Mouse (Mus musculus): ENCODE measurements around the gene Mllt3. TPM values are rescaled to one million over a fixed set of nuclear protein-coding genes. Genes with fewer than 3 reads are reported as not detected.
"Not testable (repeated sequence)": the region's sequence is repeated elsewhere in the genome, so short reads cannot be mapped to it uniquely, and the experiment has no call there.

Gene Mllt3
- total RNA-seq, 2 experiments from 2014 or later = 23.0 to 24.9 TPM

GRCm38 (mm10) chr4:88012774-88013173 lies 20.4 kb downstream of the Mllt3 start:
- DNase-seq = no peak

GRCm38 (mm10) chr4:88011870-88012572 lies 21.1 kb downstream of the Mllt3 start:
- no peak for DNase-seq

GRCm38 (mm10) chr4:88010441-88010840 lies 22.7 kb downstream of the Mllt3 start:
- no peak for DNase-seq

- no peak for DNase-seq
Observed at GRCm38 (mm10) chr4:88005801-88006200, 27.4 kb downstream of the Mllt3 start.

GRCm38 (mm10) chr4:88003159-88003948 lies 29.8 kb downstream of the Mllt3 start:
- DNase-seq = no peak

GRCm38 (mm10) chr4:87991710-87992109 lies 41.5 kb downstream of the Mllt3 start:
- DNase-seq = no peak

GRCm38 (mm10) chr4:87990940-87991339 lies 42.2 kb downstream of the Mllt3 start:
- no peak for DNase-seq

GRCm38 (mm10) chr4:87985281-87985680 lies 47.9 kb downstream of the Mllt3 start:
- DNase-seq = peak in 1 of 2 experiments; percentile 23

- peak; percentile 56 to 65 for DNase-seq
Observed at GRCm38 (mm10) chr4:87984589-87984988, 48.6 kb downstream of the Mllt3 start.

- DNase-seq = no peak
Observed at GRCm38 (mm10) chr4:87984091-87984490, 49.1 kb downstream of the Mllt3 start.

- no peak for DNase-seq
Observed at GRCm38 (mm10) chr4:87982578-87982977, 50.6 kb downstream of the Mllt3 start.

GRCm38 (mm10) chr4:87977820-87978448 lies 55.2 kb downstream of the Mllt3 start:
- DNase-seq = no peak

- no peak for DNase-seq
Observed at GRCm38 (mm10) chr4:87965836-87966235, 67.3 kb downstream of the Mllt3 start.

GRCm38 (mm10) chr4:87964890-87965289 lies 68.3 kb downstream of the Mllt3 start:
- not testable (repeated sequence) for DNase-seq

- DNase-seq = no peak
Observed at GRCm38 (mm10) chr4:87963773-87964076, 69.4 kb downstream of the Mllt3 start.

GRCm38 (mm10) chr4:87963055-87963772 lies 70.0 kb downstream of the Mllt3 start:
- no peak for DNase-seq

- DNase-seq = no peak
Observed at GRCm38 (mm10) chr4:87961872-87962271, 71.3 kb downstream of the Mllt3 start.

- no peak for DNase-seq
Observed at GRCm38 (mm10) chr4:87957852-87958251, 75.3 kb downstream of the Mllt3 start.

- DNase-seq = no peak
Observed at GRCm38 (mm10) chr4:87957198-87957597, 76.0 kb downstream of the Mllt3 start.

- no peak for DNase-seq
Observed at GRCm38 (mm10) chr4:87955132-87955531, 78.0 kb downstream of the Mllt3 start.

- DNase-seq = peak; percentile 20 to 22
Observed at GRCm38 (mm10) chr4:87954421-87955083, 78.6 kb downstream of the Mllt3 start.

GRCm38 (mm10) chr4:87953736-87954135 lies 79.4 kb downstream of the Mllt3 start:
- no peak for DNase-seq
